Mouse (Mus musculus) central nervous system, embryonic 11.5 days (tissue): ENCODE measurements around the gene Olfr441. TPM values are rescaled to one million over a fixed set of nuclear protein-coding genes. Genes with fewer than 3 reads are reported as not detected.

Experiments
- polyA plus RNA-seq: library from polyadenylated mRNA; depleted of rRNA; stranded (reverse); fragments of >200 nt; gene quantifications from 2 replicates; pipeline ENCODE4 v1.2.3, GENCODE M21; 2012; rRNA removed

Olfr441 gene
- polyA plus RNA-seq, result not detected in 2 replicates

GRCm38 (mm10) chr6:43106069-43106468 is at the start of gene Olfr441:
Gene Olfr441 (plus strand): TSS chr6:43106369.

DNA sequence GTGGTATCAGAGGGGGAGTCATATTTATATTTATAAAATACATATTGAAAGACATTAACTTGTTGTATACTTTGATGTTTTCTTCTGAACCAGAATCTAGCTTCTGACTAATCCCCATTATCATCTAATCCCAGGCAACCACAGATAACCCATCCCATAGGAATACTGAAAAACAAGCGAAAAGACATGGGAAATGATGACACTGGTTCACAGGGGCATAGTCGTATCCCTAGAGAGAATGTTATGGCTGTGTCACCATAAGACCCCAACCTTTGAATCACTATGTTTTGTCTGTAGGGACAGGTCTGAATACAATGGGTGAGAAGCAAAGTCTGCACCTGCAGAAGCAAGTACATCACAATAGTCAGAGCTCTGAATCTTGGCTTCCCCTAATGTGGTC is 40.1 kb downstream of the Olfr441 start, which contains the start of gene Olfr237-ps1:
Olfr237-ps1 (plus strand) TSS at position 301 of the 400 bp plus-strand sequence.

DNA sequence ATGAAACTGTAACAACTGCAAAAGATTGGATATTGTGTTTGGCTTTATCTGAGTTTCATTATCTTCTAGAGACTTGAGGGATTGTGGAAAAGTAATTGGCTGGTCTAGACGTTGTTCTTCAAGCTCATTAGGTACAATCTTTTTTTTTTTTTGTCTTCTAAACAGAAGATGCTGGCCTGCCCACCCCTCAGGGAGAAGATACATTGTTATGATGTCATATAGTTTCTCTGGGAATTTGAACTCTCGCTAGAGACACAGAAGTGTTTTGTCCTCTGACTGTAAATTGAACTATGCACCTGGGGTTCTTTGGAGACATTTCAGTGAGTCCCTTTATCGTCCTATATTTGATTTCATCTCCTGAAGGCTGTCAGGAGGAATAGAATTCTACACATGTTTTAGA is 56.8 kb downstream of the Olfr441 start, which contains the start of gene Olfr437:
Olfr437 (plus strand) TSS at position 301 of the 400 bp plus-strand sequence.

Other genes with a start within 250 kb of the Olfr441 start
- not detected in 2 replicates for gene Olfr448, start 215.9 kb upstream of the Olfr441 start, polyA plus RNA-seq
- not detected in 2 replicates for gene Olfr447, start 197.5 kb upstream of the Olfr441 start, polyA plus RNA-seq
- not detected in 2 replicates for gene Olfr446, start 185.0 kb upstream of the Olfr441 start, polyA plus RNA-seq
- not detected in 2 replicates for gene Olfr444, start 157.3 kb upstream of the Olfr441 start, polyA plus RNA-seq
- gene Olfr237-ps1, start 40.2 kb downstream of the Olfr441 start, polyA plus RNA-seq, result not detected in 2 replicates
- not detected in 2 replicates for gene Olfr437, start 56.9 kb downstream of the Olfr441 start, polyA plus RNA-seq
- not detected in 2 replicates for gene Olfr13, start 65.8 kb downstream of the Olfr441 start, polyA plus RNA-seq
- not detected in 2 replicates for gene Olfr435, start 90.8 kb downstream of the Olfr441 start, polyA plus RNA-seq
- not detected in 2 replicates for gene Olfr434, start 106.7 kb downstream of the Olfr441 start, polyA plus RNA-seq
- not detected in 2 replicates for gene Olfr47, start 125.2 kb downstream of the Olfr441 start, polyA plus RNA-seq
- 5.8 and 8.8 TPM in 2 replicates for gene Arhgef5, start 159.2 kb downstream of the Olfr441 start, polyA plus RNA-seq
- not detected in 2 replicates for gene Nobox, start 203.2 kb downstream of the Olfr441 start, polyA plus RNA-seq